Mouse (Mus musculus) cerebral cortex, adult 2 months (tissue): ENCODE measurements around the gene Abca4.

Source experiments
- WGBS: fragments of 180-500 bp; shearing (Covaris S2); methylation state at CpG from one replicate; pipeline ENCODE4 v1.1.7; 2018; 5-methylcytosine and 5-hydroxymethylcytosine counted together

The Abca4 gene

DNA sequence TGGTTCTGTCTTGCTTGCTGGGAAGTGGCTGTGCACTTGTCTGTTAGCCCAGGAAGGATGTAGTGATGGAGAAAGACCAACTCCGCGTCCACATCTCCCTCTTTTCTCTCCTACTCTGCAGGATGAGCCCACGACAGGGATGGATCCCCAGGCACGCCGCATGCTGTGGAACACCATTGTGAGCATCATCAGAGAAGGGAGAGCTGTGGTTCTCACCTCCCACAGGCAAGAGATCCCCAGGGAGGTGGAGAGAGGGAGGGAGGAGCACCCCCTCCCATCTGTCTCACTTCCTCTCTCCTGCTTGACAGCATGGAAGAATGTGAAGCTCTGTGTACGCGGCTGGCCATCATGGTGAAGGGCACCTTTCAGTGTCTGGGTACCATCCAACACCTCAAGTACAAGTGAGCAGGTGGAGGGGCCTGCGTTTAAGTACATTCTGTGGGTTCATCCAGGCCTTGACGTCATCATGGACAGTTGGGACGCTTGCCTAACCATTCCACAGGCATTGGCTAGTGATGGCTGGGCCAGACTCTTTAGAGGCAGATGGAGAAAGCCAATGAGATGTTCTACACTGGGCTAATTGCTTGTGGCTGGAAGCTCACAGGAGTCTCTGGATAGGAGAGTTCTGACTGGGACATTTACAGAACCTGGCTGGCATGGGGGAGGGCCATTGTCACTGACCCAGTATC, 126.5 kb downstream of the Abca4 start:
- WGBS: 57% methylated on average over 10 of the region's 10 CpGs

DNA sequence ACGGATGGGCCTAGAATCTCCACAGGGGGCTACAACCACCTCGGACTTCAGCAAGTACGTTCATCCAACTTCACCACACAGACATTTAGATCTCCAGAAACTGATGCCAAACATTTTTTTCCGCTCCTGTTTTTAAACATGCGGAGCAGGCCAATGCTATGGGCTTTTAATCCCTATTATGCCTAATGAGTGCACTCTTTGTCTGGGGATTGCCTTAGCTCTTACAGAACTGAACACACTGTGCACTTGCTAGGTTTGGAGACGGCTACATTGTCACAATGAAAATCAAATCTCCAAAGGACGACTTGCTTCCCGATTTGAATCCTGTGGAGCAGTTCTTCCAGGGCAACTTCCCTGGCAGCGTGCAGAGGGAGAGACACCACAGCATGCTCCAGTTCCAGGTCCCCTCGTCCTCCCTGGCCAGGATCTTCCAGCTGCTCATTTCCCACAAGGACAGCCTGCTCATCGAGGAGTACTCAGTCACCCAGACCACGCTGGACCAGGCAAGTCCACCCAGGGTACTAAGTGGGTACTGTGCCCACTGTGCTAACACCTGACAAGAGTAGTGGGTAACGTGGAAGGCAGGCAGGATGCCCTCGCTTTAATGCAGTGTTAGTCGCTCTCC, 129.4 kb downstream of the Abca4 start:
- WGBS: 58% methylated on average over 15 of the region's 15 CpGs

- 89% methylated on average over 6 of the region's 6 CpGs for WGBS
These were observed 131.8 kb downstream of the Abca4 start for GRCm38 (mm10) chr3:122176018-122176417.

DNA sequence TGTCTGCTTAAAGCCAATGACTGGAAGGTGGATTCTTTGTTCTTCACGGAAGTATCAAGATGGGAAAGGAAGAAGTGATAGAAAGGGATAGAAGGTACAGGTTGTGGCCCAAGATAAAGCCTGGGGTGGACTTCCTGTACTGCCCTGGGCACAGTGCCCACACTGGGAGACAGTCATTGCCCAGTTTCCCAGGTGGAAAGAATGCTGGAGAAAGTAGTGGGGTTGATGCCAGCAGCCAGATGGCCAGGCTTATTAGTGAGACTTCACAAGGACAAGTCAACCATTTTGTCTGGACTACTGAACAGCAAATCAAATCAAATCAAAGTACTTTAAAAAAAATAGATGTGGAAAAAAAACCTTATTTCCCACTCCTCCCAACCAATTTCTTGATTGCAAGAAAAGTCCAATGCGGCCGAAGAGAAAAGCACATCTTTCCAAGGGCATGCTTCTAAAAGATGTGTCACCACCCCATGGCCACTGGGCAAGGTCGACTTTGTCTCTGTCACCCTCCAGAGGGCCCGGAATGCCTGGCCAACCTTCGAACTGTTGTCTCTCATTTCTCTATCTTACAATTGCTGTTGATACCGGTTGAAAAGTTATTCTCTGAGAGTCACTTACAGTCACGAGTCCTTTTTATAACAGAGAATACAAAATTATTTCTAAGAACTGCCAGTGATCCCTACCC, 132.6 kb downstream of the Abca4 start:
- WGBS: 92% methylated on average over 8 of the region's 8 CpGs

- whole genome bisulfite sequencing: 64% methylated on average over 11 of the region's 11 CpGs
These were observed 139.9 kb downstream of the Abca4 start for GRCm38 (mm10) chr3:122184109-122184508.

DNA sequence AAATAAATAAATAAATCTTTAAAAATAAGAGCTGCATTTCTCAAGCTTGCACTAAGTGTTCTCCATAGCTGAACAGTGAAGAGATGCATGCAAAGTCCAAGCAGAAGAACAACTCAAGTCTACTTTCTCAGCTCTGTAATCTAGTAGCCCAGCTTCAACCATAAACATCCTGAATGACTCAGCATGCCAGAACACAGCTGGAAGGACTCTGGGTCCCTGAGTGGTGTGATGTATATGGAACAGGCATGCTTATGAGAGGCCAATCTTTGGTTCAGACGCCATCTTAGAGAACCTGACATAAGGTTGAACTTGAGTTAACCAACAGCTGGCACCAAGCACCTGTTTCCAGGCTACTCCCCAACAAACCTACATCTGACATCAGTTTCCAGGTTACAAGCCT, 142.7 kb downstream of the Abca4 start:
- 78% methylated on average over 1 of the region's 1 CpGs for WGBS

- 74% methylated on average over 4 of the region's 4 CpGs for WGBS
These were observed 152.5 kb downstream of the Abca4 start for GRCm38 (mm10) chr3:122196621-122197298.

DNA sequence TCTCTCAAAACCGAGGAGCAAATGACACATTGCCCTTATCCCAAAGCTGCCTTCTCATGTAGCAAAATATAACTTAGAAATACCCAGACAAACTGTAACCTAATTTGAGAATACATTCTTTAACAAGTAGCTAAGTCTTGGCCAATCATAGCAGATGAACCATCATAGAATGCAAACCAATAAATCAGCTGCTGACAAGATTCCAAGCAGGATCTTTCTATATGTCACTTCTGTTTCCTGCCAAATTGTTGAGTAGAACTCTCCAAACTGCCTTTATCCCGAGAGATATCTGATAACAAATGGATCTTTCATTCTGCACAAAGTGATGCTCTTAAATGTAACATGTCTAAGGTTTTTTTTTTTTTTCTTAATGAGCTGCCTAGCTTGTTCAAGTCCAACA, 154.3 kb downstream of the Abca4 start:
- 75% methylated on average over 2 of the region's 2 CpGs for WGBS

- WGBS: 54% methylated on average over 8 of the region's 8 CpGs
These were observed 154.7 kb downstream of the Abca4 start for GRCm38 (mm10) chr3:122198966-122199381.

DNA sequence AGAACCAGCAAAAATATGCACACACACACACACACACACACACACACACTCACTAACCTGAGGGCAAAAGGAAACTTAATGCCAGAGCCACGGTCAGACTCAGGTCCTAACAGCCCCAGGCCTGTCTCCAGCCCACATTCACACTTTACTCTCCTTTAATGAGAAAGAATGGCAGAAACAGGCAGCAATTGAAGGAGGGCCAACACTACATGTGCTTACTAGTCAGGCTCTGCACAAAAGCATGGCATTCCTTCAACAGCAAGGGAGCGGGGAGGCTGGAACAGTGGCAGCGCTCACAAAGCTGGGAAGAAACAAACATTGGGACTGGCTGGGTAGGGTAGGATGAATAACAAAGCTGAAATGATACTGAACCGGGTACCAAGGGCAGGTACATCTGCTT, 155.4 kb downstream of the Abca4 start:
- 72% methylated on average over 4 of the region's 4 CpGs for WGBS

GRCm38 (mm10) chr3:122200017-122200416, 155.8 kb downstream of the Abca4 start:
- 75% methylated on average over 5 of the region's 5 CpGs for WGBS

- 72% methylated on average over 5 of the region's 5 CpGs for WGBS
These were observed 156.2 kb downstream of the Abca4 start for GRCm38 (mm10) chr3:122200447-122200846.

GRCm38 (mm10) chr3:122202307-122202732, 158.1 kb downstream of the Abca4 start:
- WGBS: 69% methylated on average over 5 of the region's 5 CpGs

DNA sequence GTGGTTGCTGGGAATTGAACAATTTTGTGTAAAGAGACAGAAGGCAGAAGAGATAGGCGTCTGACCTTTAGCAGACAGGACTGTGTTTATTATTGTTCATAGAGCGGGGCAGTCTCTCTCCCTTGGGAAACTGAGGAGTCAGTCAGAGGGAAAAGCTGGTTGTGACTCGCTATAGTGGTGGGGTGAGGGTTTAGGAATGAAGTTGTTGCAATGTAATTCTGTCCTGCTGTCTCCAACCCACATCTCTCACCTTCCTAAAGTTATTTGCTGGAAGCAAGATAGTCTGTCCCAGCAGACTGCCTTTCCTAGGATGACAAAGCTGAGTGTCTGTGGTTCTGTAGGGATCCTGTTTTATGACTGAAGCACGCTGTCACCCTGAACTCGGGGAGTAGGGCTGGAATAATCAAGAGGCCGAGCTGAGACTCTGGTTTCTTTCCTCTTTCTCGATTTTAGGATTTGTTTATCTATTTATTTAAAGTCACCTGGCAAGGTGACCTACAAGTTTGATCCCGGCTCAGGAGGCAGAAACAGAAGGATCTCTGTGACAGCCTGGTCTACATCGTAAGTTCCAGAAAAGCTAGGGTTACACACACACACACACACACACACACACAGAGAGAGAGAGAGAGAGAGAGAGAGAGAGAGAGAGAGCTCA, 159.6 kb downstream of the Abca4 start:
- WGBS: 93% methylated on average over 9 of the region's 9 CpGs

GRCm38 (mm10) chr3:122205753-122206152, 161.5 kb downstream of the Abca4 start:
- 97% methylated on average over 6 of the region's 6 CpGs for WGBS

- 59% methylated on average over 8 of the region's 8 CpGs for WGBS
These were observed 162.2 kb downstream of the Abca4 start for GRCm38 (mm10) chr3:122206279-122207070.

DNA sequence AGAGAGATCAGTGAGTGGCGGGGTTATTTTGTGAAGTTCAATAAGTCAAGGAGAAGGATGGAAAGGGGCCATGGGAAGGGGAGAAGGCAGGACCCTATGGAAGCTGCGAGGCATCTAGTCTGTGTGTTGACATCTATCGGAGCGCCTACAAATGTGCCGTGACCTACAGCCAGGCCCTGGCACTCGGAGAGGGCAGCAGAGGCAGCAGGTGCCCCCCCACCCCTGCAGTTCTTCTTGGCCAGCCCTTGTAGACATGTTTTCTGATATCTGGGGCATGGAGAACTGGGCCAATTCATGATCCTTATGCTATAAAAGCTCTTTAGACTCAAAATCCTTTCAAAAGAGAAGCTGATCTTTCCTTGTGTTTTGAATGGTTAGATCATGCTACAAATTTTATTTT, 163.5 kb downstream of the Abca4 start:
- 94% methylated on average over 6 of the region's 6 CpGs for whole genome bisulfite sequencing

GRCm38 (mm10) chr3:122208296-122209225, 164.3 kb downstream of the Abca4 start:
- 83% methylated on average over 15 of the region's 15 CpGs for WGBS

GRCm38 (mm10) chr3:122209511-122209910, 165.3 kb downstream of the Abca4 start:
- WGBS: 89% methylated on average over 11 of the region's 11 CpGs

DNA sequence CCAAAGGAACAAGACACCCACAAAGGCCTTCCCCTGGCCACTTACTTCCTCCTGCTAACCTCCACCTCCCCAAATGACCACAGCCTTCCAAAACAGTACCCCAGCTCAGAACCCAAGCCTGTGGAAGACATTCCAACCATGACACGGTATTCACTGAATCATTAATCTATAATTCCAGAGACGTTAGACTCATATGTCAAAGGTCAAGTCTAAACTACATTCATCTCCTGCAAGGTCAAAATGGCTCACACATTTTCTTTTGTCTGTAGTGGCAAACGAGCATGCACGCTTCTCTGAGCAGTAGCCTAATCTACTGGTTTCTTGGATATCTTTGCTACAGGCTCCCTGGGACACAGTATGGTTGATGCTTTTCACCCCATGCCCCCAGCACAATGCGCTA, 166.2 kb downstream of the Abca4 start:
- WGBS: 87% methylated on average over 5 of the region's 5 CpGs
